Mouse (Mus musculus) stomach, embryonic 16.5 days (tissue): ENCODE measurements around the gene D130052B06Rik. TPM values are rescaled to one million over a fixed set of nuclear protein-coding genes. Genes with fewer than 3 reads are reported as not detected.

ENCODE experiments used
- ATAC-seq: fragments of 200-750 bp; cut with Nextera tagmentation; 2 replicates; pipeline ENCODE4 v1.8.0; 2017; ENCODE audit warnings: moderate number of reproducible peaks, moderate TSS enrichment; ENCODE audit not compliant: insufficient read depth, low FRiP score
- H3K27ac ChIP-seq: fragments of 300-500 bp; sonication (generic); 2 replicates; pipeline ENCODE4 v1.5.1; 2014; ENCODE audit warnings: low read length
- H3K27me3 ChIP-seq: fragments of 300-500 bp; sonication (generic); 2 replicates; pipeline ENCODE4 v1.6.1; 2014; ENCODE audit warnings: low read length, control low read depth, mixed read lengths; ENCODE audit not compliant: control insufficient read depth, insufficient read depth
- H3K36me3 ChIP-seq: fragments of 300-500 bp; sonication (generic); 2 replicates; pipeline ENCODE4 v1.6.1; 2014; ENCODE audit warnings: low read length; ENCODE audit not compliant: control insufficient read depth, insufficient read depth
- H3K4me1 ChIP-seq: fragments of 300-500 bp; sonication (generic); 2 replicates; pipeline ENCODE4 v1.6.1; 2014; ENCODE audit warnings: low read length, control low read depth, mixed read lengths; ENCODE audit not compliant: control insufficient read depth, insufficient read depth
- H3K4me2 ChIP-seq: fragments of 300-500 bp; sonication (generic); 2 replicates; pipeline ENCODE4 v1.6.1; 2014; ENCODE audit warnings: low read depth, low read length, mixed read lengths
- H3K4me3 ChIP-seq: fragments of 300-500 bp; sonication (generic); replicated peaks from 2 replicates; pipeline ENCODE4 v1.5.1; 2014; ENCODE audit warnings: mild to moderate bottlenecking, low read length
- H3K9ac ChIP-seq: fragments of 300-500 bp; sonication (generic); 2 replicates; pipeline ENCODE4 v1.6.1; 2014; ENCODE audit warnings: low read length
- H3K9me3 ChIP-seq: fragments of 300-500 bp; sonication (generic); replicated peaks from 2 replicates; pipeline ENCODE4 v1.6.1; 2016; ENCODE audit warnings: low read length, control low read depth; ENCODE audit not compliant: control insufficient read depth
- WGBS: fragments of 180-500 bp; shearing (Covaris S2); extraction: QIAGEN DNeasy Blood & Tissue Kit; methylation state at CpG from one replicate; pipeline ENCODE4 v1.1.7; 2014; 5-methylcytosine and 5-hydroxymethylcytosine counted together
- polyA plus RNA-seq: library from polyadenylated mRNA; unstranded; fragments of >200 nt; fragmentation: Nextera tagmentation; extraction: Ambion mirVana; gene quantifications from 2 replicates; pipeline ENCODE4 v1.2.1, GENCODE M21; 2015

The D130052B06Rik gene
- polyA plus RNA-seq, 1 experiment from 2014 or later = not detected

DNA sequence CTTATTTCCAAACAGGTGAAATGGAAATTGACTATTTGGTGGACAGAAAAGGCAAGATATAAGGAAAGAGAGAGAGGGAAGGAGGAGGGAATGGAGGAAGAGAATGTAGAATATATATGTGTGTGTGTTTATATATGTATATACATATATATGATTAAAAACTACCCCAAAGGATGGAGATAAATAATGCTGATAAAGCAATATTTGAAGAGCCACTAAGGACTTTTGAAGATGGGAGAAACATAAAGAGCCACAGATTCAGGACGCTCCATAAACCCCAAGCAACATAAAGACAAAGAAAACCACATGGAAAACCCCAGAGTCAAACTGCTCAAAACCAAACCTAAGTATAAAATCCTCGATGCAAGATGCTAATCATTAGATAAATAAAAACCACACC is 55.4 kb downstream of the D130052B06Rik start:
- Histone ChIP-seq H3K36me3 (no peaks in the 10 kb centered on the region), H3K4me3 (no peak overlapping the region), H3K4me2 (no peak overlapping the region), H3K9ac (no peak overlapping the region), H3K9me3 (no peaks in the 10 kb centered on the region), H3K4me1 (no peaks in the 10 kb centered on the region), H3K27me3 (no peaks in the 10 kb centered on the region), H3K27ac (no peak overlapping the region)
- 74% methylated on average over 2 of the region's 2 CpGs for WGBS
- ATAC-seq = no peak

DNA sequence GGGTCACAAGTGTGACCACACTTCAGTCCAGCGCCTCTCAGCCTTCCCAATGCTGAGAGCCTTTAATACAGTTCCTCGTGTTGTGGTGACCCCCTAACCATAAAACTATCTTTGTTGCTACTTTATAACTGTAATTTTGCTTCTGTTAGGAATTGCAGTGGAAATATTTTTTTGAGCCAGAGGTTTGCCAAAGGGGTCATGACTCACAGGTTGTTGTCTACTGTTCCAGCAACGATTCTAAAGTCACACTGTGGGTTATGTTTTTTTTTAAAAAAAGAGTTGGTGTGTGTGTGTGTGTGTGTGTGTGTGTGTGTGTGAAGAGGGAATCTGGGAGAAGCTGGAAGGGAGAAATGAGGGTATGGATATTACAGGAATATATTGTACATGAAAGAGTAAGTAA is 56.1 kb downstream of the D130052B06Rik start:
- Histone ChIP-seq H3K4me1 (no peaks in the 10 kb centered on the region), H3K27ac (no peak overlapping the region), H3K27me3 (no peaks in the 10 kb centered on the region), H3K9me3 (no peaks in the 10 kb centered on the region), H3K4me3 (no peak overlapping the region), H3K9ac (no peak overlapping the region), H3K4me2 (no peak overlapping the region), H3K36me3 (no peaks in the 10 kb centered on the region)
- WGBS = 73% methylated on average over 3 of the region's 3 CpGs
- ATAC-seq = no peak

DNA sequence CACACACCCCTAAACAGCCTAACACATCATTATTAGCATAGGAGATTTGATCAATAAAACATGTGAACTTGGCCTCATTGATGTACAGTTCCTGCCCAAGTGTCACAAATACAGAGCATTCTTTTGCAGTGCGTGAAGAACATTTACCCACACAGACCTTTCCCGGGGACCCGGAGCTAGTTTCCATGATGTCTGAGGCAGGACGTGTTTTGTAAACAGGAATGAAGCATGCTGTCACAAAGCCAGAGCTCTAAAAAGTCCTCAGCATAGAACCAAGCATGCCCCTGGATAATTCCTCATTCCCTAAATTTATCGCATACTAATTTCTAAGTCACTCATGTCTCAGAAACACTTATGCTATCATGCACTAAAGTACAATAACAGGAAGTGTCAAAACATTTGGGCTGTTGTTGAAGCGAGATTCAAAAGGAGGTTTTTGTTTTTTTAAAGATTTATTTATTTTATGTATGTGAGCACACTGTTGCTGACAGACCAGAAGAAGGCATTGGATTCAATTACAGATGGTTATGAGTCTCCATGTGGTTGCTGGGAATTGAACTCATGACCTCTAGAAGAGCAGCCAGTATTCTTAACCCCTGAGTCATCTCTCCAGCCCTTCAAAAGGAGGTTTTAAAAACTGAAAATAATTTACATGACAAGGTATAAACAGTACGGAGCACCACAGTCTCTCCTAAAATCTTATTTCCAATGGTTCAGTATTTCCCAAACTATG is 56.9 kb downstream of the D130052B06Rik start:
- Histone ChIP-seq H3K27me3 (no peaks in the 10 kb centered on the region), H3K9ac (no peak overlapping the region), H3K4me1 (no peaks in the 10 kb centered on the region), H3K4me3 (no peak overlapping the region), H3K27ac (no peak overlapping the region), H3K4me2 (no peak overlapping the region), H3K9me3 (no peaks in the 10 kb centered on the region), H3K36me3 (no peaks in the 10 kb centered on the region)
- 47% methylated on average over 7 of the region's 7 CpGs for WGBS
- ATAC-seq = no peak

DNA sequence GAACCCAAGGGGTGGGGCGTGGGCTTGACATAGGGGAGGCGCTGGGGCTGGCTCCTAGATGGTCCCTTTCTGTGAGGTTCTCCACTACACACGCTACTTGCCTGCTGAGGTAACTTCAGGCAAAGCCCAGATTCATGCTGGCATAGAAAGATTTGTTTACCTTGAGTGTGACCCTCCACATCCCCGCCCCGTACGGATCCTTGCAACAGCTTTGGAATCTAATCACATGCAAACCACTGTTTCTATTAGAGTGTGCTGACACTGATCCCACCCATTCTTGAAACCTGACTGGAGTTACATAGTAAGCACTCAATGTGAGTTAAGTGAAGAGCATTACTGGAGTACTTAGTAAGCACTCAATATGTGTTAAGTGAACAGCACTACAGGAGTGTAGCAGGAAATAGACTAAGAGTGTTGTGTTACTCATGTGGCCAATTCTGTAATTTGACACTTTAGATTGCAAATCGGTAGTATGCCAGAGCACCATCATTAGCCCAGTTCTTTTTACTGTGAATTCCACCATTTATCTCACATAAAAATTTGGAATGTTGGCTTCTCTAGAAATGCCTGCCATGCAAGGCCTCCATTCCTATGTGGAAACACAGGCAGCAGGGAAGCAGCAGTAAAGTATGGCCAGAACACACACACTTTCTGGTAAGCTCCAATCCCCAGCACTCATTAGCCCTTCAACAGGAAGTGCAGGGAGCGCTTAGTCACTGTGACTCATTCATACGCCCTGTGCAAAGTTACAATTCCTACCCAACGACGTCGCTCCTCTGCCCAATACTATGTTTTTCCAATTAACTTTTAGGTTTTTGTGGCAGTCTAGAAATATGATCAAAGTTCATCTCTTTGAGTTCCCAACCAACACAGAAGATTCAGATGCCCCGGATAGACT is 61.2 kb downstream of the D130052B06Rik start:
- no peak overlapping the region for H3K4me2 ChIP-seq
- H3K9me3 ChIP-seq = no peaks in the 10 kb centered on the region
- no peaks in the 10 kb centered on the region for H3K27me3 ChIP-seq
- H3K4me1 ChIP-seq = no peaks in the 10 kb centered on the region
- ATAC-seq = no peak
- H3K4me3 ChIP-seq = no peak overlapping the region
- H3K9ac ChIP-seq = no peak overlapping the region
- no peaks in the 10 kb centered on the region for H3K36me3 ChIP-seq
- 66% methylated on average over 13 of the region's 13 CpGs for WGBS
- H3K27ac ChIP-seq = no peak overlapping the region

DNA sequence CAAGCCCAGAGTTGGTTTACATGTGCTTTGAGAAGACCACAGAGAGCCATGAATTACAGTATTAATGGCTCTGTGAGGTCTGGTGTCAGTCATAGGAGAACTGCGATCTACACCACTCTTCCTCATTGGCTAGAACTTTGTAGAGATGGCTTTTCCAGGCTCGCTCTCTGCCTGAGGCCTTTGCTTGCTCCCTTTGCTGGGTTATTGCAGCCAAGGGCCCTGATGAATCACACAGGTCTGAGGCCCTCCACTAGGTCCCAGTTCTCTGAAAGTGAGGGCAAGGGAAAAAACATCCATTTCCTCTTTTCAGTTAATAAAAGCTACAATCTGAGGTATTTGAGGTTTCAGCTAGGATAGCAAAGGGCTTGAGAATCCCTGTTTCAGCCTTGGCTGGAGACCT is 64.5 kb downstream of the D130052B06Rik start:
- H3K27me3 ChIP-seq = no peaks in the 10 kb centered on the region
- no peak overlapping the region for H3K9ac ChIP-seq
- 80% methylated on average over 2 of the region's 2 CpGs for whole genome bisulfite sequencing
- H3K9me3 ChIP-seq = no peaks in the 10 kb centered on the region
- no peaks in the 10 kb centered on the region for H3K36me3 ChIP-seq
- no peak for ATAC-seq
- H3K4me3 ChIP-seq = no peak overlapping the region
- H3K4me1 ChIP-seq = no peaks in the 10 kb centered on the region
- H3K4me2 ChIP-seq = no peak overlapping the region
- no peak overlapping the region for H3K27ac ChIP-seq

DNA sequence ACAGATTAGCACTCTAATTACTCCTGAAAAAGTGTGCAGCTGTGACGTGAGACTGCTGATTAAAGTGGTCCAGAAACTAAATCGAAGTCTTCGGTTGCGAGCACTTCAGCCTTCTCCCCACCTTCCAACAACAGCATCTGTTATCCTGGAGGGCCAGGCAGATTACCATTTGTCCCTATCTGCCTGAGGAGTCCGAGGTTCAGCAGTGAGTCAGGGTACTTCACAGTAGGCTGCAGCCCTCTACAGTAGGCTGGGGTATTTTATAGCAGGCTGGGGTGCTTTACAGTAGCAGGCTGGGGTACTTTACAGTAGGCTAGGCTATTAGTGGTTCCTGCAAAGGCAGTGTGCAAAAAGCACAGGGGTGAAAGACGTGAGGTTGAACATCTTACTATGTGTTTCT is 69.3 kb downstream of the D130052B06Rik start:
- Histone ChIP-seq H3K4me3 (no peak overlapping the region), H3K4me2 (no peak overlapping the region), H3K4me1 (no peaks in the 10 kb centered on the region), H3K36me3 (no peaks in the 10 kb centered on the region), H3K9ac (no peak overlapping the region), H3K27me3 (no peaks in the 10 kb centered on the region), H3K9me3 (no peaks in the 10 kb centered on the region), H3K27ac (no peak overlapping the region)
- 68% methylated on average over 6 of the region's 6 CpGs for WGBS
- no peak for ATAC-seq

DNA sequence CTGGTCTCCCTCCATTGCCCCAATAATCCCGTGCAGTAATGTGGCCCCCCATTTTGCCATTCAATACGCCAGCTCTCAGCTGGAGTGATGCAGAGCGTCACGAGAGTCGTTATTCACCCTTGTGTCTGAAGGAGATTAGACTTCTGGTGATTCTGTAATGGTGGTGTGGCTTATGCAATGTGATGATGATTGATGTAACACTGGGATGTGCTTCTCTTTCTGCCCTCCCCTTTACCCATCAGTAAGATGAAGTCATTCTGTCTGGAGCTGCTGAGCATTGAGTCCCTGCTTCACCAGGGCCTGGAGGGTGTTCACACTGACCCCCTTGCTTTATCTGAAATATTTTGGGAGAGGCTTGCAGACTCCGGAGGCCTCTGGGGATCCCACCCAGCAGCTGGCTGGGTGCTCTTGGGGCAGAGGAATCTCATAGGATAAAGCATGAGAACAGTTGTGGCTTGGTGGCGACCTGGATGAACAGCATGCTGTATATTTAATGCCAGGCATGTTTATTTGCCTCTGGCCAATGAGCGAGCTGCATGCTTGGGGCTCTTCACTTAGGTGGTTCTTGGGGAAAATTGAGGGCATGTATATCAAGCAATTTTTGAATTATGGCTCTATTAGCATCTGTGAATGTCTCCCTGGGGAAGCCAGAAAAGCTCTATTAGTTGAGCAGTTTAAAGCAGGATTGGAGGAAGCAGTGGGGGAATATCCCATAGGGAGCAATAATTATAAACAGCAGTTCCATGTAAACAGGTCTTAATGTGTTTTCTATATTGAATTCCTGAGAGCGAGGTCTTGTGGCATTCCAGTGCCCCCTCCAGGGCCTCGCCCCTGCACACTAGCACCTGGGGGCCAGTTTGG is 71.2 kb downstream of the D130052B06Rik start:
- no peak overlapping the region for H3K4me2 ChIP-seq
- H3K9me3 ChIP-seq = no peaks in the 10 kb centered on the region
- no peaks in the 10 kb centered on the region for H3K27me3 ChIP-seq
- no peak overlapping the region for H3K9ac ChIP-seq
- no peaks in the 10 kb centered on the region for H3K4me1 ChIP-seq
- H3K27ac ChIP-seq = no peak overlapping the region
- 67% methylated on average over 10 of the region's 10 CpGs for WGBS
- H3K4me3 ChIP-seq = no peak overlapping the region
- no peaks in the 10 kb centered on the region for H3K36me3 ChIP-seq
- ATAC-seq = no peak
